Mouse (Mus musculus) retina, postnatal 7 days (tissue): ENCODE measurements around the gene Sh3bp4.

Experiments
- DNase-seq: peaks from one replicate; pipeline ENCODE4 v3.0.0-alpha.2; 2012; ENCODE audit warnings: low read depth, low spot score

Gene Sh3bp4

GRCm38 (mm10) chr1:89071371-89072142, 1.3 kb downstream of the Sh3bp4 start:
- DNase-seq: no peak

DNA sequence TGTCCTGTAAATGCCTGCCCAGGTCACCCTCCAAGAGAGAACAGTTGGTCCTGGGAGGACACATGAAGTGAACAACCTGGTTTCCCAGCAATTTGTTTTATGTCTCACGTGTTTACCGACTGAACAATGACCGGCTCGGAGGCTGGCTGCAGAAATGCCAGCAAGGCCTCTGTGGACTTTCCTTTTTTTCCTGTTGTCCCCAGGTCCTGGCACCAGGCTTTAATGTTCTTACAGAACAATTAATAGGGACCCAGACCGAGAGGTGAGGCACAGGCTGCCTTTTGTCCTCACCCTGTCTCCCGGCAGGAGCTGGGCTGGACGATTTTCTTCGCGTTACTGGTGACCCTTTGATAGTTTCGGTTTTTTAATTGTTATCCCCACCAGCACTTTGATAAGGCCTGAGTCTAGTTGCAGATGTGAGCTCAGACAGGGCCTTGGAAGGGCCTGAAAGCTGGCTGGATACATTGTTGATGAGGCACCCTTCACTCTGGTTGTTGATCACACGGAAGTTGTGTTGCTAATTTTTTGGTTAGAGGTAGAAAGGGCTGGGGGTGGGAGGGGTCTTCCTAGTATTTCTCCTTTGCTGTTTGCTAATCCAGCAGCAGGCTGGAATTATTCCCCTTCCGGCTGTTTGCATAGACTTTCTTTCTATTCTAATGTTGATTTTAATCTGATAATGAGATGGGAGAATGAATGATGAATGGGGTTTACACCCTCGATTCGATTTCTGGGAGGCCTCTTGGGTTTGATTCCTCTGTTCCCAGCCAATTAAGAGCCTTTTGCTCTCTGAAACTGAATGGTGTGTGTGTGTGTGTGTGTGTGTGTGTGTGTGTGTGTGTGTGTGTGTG, 2.2 kb downstream of the Sh3bp4 start:
- DNase-seq: no peak

DNA sequence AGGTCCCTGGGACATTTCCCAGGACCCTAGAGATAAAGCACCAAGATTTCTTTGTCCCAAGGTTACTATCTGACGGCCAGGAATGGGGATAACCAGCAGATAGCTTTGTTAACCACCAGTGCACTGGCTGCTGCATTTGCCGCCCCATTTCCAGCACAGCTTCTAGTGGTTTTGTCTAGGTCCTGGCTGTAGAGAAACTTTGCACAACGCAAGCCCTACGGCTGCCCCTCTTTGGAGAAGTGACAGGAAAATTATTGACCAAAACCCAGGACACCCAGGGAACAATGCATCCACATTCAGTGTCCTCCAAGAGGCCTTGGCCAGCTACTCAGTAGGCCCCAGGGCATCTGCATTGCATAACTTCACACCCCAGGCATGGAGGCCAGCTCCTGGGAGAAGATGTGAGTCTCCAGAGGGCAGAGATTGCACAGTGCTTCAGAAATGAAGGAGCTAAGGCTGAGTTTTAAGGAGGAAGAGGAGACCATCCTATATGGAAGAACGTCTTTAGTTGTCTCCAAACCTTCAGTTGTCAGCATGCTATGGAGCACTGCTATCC, 3.2 kb downstream of the Sh3bp4 start:
- DNase-seq: no peak

DNA sequence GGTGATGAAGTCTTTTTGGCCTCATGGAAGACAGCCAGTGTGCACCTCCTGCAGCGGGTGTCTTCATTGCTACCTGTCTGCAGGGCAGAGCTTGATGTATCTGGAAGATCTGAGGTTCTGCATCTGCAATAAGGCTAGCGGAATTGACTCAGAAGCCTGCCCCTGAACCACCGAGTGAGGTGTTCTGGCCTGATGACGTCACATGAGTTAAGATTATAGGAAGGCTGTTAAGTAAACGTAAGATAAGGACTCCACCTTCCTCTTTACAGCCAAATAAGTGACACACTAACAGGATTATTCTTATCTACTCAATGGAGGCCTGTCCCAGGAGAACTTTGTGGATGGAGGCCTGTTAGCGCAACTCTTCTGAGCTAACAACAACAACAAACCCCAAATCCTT, 4.5 kb downstream of the Sh3bp4 start:
- no peak for DNase-seq

DNA sequence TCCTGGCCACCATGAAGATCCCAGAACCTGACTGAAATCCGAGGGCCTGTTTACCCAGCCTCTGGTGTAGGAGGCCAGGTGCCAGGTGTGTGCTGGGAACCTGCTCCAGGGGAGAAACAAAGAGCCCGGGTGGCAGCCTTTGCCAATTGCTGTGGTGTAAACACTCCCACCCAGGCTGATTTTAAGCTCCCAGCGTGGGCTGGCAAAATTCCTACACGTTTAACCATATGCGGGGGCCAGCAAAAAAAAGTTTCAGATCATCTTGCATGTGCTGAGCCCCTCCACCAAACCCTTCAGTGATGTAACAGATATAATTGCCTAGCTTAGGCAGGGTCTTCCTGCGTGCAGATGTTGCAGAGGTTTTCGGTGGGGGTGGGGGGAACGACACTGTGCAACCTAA, 4.9 kb downstream of the Sh3bp4 start:
- no peak for DNase-seq

- no peak for DNase-seq
Observed at GRCm38 (mm10) chr1:89076777-89077176, 6.6 kb downstream of the Sh3bp4 start.

DNA sequence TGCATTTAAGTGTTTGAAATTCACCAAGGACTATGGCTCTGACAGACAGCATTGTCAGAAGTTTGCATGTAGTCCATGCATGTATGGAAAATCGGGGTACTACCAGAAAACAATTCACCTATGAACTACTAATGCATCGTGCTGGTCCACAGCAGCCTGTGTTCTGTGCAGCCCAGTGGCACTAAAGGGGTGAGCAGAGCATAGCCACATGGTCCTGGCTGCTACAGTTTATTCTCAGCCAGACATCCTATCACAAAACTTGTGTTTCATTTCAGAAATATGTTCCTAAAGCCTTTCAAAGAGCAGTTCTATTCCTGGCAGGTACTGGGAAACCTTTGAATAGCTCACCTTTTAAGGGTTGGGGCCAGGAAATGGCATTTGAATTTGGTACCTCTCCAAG, 8.0 kb downstream of the Sh3bp4 start:
- DNase-seq: no peak

- DNase-seq: no peak
Observed at GRCm38 (mm10) chr1:89078730-89079129, 8.5 kb downstream of the Sh3bp4 start.

DNA sequence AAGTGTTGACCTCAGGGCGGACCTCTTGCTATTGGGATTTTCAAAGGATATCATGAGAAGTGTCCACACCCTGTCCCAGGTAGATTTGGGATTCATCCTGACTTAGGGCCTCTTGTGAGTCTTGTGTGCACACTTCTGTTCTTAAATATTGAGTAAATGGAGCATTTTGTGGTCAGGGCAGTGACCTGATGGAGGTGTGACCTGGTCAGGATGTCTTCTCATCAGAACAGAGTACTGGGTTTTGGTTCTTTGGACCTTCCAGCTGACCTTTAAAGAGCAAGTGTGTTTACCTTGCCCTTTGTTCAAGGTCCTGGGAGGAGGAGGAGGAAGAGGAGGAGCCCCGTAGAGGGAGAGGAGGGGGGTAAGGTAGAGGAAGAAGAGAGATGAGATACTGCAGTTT, 9.0 kb downstream of the Sh3bp4 start:
- no peak for DNase-seq

- DNase-seq: no peak
Observed at GRCm38 (mm10) chr1:89080371-89080770, 10.2 kb downstream of the Sh3bp4 start.

GRCm38 (mm10) chr1:89080795-89081194, 10.6 kb downstream of the Sh3bp4 start:
- DNase-seq: no peak

DNA sequence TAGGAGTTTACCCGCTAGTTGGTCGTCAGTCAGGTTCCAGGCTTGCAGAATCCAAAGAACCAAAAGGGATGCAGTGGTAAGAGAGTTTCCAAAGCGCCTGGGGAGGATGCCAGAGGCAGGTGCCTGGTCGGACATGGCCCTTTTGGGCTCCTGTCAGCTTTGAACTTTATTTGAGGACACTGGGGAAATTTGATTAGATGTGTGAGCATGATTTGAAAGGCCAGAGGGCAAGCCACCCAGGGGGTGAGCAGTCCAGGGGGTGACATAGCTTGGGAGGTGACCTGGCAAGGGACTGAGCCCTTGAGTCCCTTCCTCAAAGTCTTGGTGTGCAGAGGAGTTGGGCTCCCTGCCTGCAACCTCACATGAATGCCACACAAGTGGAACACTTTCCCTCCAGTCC, 11.2 kb downstream of the Sh3bp4 start:
- no peak for DNase-seq

- no peak for DNase-seq
Observed at GRCm38 (mm10) chr1:89082171-89082882, 12.1 kb downstream of the Sh3bp4 start.

- no peak for DNase-seq
Observed at GRCm38 (mm10) chr1:89086575-89087153, 16.4 kb downstream of the Sh3bp4 start.

GRCm38 (mm10) chr1:89088144-89088543, 17.9 kb downstream of the Sh3bp4 start:
- DNase-seq: no peak

- DNase-seq: no peak
Observed at GRCm38 (mm10) chr1:89088748-89089288, 18.6 kb downstream of the Sh3bp4 start.

GRCm38 (mm10) chr1:89089821-89090600, 19.8 kb downstream of the Sh3bp4 start:
- no peak for DNase-seq

DNA sequence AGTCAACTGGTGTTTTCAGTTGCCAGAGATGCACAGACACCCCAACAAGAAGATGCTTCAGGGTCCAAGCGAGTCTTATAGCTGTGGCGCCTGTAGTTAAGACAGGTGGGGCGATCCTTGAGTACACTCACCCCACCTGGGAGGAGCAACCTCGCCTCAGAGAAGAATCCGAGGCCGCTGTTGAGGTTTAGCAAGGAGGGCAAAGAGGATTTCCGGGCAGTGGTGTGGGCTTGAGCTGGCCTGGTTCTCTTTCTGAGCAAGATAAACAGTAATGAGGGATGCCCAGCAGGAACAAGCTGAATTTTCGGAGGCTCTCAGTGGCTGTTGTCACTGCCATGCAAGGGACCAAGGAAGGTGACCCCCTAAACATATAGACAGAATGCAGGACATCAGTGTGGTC, 20.5 kb downstream of the Sh3bp4 start:
- no peak for DNase-seq

GRCm38 (mm10) chr1:89092019-89092418, 21.8 kb downstream of the Sh3bp4 start:
- no peak for DNase-seq

- DNase-seq: no peak
Observed at GRCm38 (mm10) chr1:89092442-89092991, 22.3 kb downstream of the Sh3bp4 start.
